ENCODE assay signal across 21 mouse cellular contexts in the genomic region with DNA sequence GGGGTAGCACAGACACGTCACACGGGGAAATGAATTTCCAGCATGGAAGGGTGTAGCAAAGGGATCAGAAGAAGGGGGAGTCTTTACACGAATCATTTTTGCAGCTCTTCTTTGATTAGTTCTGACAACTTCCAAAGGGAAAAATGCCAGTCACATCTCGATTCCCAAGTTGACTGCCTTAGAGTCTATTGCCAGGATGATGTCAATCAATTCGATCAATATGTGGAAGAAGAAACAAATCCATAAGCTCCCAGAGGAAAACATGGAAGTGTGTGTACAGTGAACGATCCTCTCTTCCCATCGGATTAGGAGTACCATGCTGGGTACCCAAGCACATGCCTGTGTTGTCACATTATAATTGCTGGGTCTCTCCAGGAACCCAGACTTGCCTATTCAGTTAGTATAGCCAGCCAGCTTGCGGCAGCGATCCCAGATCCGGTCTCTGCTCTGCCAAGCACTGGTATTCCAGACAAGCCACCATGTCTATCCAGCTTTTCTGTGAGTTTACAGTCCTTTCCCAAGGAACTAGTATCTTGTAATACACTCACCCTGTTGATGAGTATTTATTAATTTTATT.
"Had no signal": no experiment of that assay in that cellular context is flagged by ENCODE, and none has a peak within 500 bp of the region (broad histone marks: within the 10 kb centered on the region; RNA-seq: fewer than 3 reads in every experiment).

No protein-coding gene starts in this region.

- H3K36me3 ChIP-seq: limb, embryonic 13.5 days; liver, embryonic 12.5 days; liver, embryonic 15.5 days; lung, embryonic 15.5 days; midbrain, embryonic 10.5 days; midbrain, embryonic 13.5 days; neural tube, embryonic 13.5 days; stomach, embryonic 15.5 days had no signal

- ATAC-seq: liver, embryonic 12.5 days; midbrain, embryonic 13.5 days; midbrain, embryonic 16.5 days had no signal

- H3K27me3 ChIP-seq: limb, embryonic 13.5 days; liver, embryonic 12.5 days; liver, embryonic 15.5 days; lung, embryonic 15.5 days; midbrain, embryonic 13.5 days; neural tube, embryonic 13.5 days; stomach, embryonic 15.5 days had no signal

- H3K27ac ChIP-seq: limb, embryonic 13.5 days; liver, embryonic 12.5 days; liver, embryonic 15.5 days; lung, embryonic 15.5 days; midbrain, embryonic 10.5 days; midbrain, embryonic 13.5 days; neural tube, embryonic 13.5 days; stomach, embryonic 15.5 days had no signal

- H3K4me1 ChIP-seq: limb, embryonic 13.5 days; liver, embryonic 12.5 days; liver, embryonic 15.5 days; lung, embryonic 15.5 days; megakaryocyte, embryonic 14.5 days; neural tube, embryonic 13.5 days; stomach, embryonic 15.5 days had no signal

- DNase-seq: kidney, postnatal 25 days; left cerebral cortex, postnatal 4 days; liver; lung, adult 18-20 months; lung, postnatal 10 days; lung, postnatal 36 days; retina, postnatal 1 day; right cerebral cortex, postnatal 25 days; spleen, adult 18-20 months; thymus, postnatal 25 days had no signal

- H3K4me3 ChIP-seq: limb, embryonic 13.5 days; liver, embryonic 12.5 days; liver, embryonic 15.5 days; lung, embryonic 15.5 days; megakaryocyte, embryonic 14.5 days; midbrain, embryonic 10.5 days; midbrain, embryonic 13.5 days; myocyte; neural tube, embryonic 13.5 days; stomach, embryonic 15.5 days had no signal

- H3K9me3 ChIP-seq: limb, embryonic 13.5 days; liver, embryonic 12.5 days; liver, embryonic 15.5 days; lung, embryonic 15.5 days; megakaryocyte, embryonic 14.5 days; midbrain, embryonic 10.5 days; midbrain, embryonic 13.5 days; neural tube, embryonic 13.5 days; stomach, embryonic 15.5 days had no signal

- H3K4me2 ChIP-seq: limb, embryonic 13.5 days; liver, embryonic 12.5 days; liver, embryonic 15.5 days; lung, embryonic 15.5 days; midbrain, embryonic 13.5 days; neural tube, embryonic 13.5 days; stomach, embryonic 15.5 days had no signal

- H3K9ac ChIP-seq: limb, embryonic 13.5 days; liver, embryonic 12.5 days; liver, embryonic 15.5 days; lung, embryonic 15.5 days; midbrain, embryonic 13.5 days; neural tube, embryonic 13.5 days; stomach, embryonic 15.5 days had no signal
